Mouse (Mus musculus) gastrocnemius, adult 8-10 months (tissue): ENCODE results near the gene Iqcj. TPM values are rescaled to one million over a fixed set of nuclear protein-coding genes. Genes with fewer than 3 reads are reported as not detected.
A peak's percentile ranks its signal among the peaks of the same experiment; 100 is the strongest.

Source experiments
- DNase-seq, 2 experiments: peaks; one replicate each; pipeline ENCODE4 v3.0.0; 2022; ENCODE audit warnings: low spot score in 2 of 2
- total RNA-seq, 4 experiments: library from RNA; stranded (reverse); gene quantifications; 2 replicates each; pipeline ENCODE4 v1.2.4; 2022

Iqcj gene
- total RNA-seq, 4 experiments from 2014 or later: not detected

DNA sequence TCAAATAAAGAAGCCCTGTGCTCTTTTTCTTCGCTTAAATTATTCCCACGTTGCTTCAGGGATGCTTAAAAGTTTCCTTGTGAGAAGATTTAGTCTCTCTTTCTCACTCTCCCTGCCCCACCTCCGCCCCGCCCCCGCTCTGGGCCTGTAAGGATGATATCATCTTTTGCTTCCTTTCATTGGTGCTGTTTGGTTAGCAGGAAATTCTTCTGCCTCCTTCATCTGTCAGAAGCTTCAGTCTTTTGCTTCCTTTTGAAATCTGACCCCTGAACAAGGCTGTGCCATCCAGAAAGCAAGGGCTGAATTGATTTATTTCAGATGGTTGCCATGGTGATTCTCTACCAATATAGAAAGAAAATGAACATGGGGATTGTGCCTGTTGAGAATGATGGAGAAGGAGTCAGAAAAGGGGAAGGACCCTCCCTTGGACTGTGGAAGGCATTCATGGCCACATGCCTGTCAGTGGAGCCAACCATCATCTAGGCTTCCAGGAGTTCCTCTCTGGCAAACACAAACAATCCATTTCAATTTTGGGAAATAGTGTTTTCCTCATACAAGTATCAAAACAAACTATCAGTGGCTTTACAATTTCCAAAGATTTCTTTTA, 62.5 kb downstream of the Iqcj start:
- DNase-seq: no peak

DNA sequence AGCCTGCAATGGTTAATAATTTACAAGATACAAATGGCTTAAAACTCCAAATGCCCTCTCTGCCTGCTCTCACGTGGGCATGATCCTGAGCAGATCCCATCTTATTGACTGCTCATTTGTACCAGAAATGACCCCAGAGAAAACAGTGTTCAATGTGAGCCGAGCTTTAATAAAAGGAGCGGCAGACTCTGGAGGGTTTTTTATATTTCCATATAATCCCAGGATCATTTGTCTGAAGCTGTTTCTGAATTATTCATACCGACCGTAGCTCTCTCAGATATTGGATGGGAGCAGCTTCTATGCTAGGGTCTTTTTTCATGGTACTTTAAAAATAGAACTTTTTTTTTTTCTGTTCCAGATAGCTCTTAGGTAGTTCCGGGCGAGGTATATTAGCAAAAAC, 67.7 kb downstream of the Iqcj start:
- no peak for DNase-seq

DNA sequence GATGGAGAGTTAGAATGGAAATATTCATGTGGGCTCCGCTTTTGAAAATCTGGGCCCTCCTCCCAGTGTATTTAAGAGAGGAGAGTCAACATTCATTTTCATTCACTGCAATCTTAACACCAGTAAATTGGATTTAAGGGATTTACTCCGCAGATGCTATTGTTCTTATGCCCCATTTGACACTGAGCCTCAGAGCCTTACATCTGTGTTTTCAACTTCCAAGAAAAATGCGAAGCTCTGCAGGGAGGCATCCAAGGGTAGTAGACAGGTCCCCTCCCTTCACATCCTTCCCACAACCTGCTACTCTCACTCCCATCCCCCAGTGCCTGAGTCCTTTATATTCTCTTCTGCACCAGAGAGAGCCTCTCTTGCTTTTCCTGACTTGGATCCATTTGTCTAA, 68.1 kb downstream of the Iqcj start:
- no peak for DNase-seq

DNA sequence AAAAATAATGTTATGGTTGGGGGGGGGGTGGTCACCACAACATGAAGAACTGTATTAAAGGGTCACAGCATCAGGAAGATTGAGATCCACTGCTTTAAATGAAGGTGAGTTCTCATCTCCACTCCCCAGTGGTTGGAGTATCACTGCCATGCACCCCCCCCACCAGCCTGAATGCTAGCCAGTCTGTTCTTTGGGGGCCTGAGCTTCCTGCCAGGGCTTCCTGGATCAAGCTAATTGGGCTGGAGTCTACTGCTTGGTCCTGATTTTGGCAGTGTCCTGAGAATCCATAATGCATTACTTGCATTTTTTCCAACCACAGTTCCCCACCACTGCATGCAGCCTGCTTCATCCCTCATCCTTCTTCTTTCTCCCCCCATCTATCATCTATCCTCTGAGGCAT, 68.7 kb downstream of the Iqcj start:
- no peak for DNase-seq

DNA sequence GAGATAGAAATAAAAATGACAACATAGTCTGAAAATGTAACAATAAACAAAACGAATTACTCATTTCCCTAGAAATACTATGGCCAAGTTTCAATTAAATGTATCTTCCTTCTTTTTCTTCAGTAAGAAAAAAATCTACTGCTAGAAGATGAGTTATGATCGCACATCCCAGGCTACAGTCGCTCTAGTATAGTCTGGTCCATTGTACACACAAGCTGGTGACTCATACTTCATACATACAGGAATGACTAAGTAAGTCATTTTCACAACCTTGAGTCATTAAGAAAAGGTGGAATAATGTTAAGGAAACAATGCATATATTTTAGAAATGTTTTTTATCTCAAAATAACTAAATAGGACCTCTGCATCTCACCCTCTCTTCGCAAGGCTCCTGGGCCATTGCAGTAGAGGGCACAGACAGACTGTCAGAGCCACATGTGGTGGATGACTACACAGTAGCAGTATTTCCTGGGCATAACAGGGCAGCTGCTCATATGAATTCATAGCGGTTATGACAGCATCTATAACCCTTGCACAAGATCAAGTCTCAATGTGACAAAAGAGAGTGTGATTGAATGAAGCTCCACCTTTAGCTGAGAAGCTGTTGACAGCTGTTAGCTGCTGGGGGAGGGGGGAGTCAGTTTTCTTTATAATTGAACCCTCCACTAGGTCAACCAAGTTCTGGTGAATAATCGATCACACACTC, 70.1 kb downstream of the Iqcj start:
- DNase-seq: no peak

DNA sequence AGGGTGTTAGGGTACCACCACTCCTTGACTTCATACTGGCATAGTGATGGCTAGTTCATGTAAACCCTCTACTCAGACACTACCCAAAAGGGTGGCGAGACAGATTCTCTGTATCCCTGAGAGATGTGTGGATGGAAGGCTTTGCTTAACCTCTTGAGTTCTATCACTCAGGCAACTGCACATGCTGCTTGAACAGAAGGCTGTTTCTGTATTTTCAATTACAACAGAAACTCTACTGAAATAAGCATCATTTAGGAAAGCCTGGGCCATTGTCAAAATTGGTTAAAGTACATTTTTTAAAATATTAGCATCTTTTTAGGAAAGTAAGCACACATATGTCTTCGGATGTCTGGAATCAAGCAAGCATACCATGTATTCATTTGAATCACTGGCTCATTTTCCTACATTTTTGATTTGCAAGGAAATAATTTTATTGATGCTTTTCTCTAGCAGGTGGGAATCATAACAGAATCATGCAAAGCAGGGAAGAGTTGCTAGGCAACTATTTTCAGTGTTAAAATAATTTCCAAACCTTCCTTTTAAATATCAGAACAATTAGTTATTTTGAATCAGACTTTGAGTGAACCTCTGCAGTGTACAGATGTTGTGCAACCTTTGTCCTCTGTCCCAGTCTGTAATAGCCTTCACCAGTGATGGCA, 82.4 kb downstream of the Iqcj start:
- no peak for DNase-seq

DNA sequence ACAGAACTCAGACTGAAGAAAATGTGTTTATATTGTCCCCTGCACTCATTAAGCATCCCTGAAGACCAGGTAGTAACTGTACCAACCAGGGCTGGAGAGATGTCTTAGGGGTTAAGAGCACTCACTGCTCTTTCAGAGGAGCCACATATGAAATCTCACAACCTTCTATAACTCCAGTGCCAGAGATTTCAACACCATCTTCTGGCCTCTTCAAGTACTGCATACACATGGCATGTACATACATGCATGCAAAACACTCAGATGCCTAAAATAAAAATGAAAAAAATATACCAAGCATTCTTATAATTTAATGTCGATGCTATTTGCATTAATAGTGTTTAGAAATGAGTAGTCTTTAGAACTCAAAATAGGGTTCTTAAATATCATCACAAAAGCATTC, 88.0 kb downstream of the Iqcj start:
- no peak for DNase-seq

DNA sequence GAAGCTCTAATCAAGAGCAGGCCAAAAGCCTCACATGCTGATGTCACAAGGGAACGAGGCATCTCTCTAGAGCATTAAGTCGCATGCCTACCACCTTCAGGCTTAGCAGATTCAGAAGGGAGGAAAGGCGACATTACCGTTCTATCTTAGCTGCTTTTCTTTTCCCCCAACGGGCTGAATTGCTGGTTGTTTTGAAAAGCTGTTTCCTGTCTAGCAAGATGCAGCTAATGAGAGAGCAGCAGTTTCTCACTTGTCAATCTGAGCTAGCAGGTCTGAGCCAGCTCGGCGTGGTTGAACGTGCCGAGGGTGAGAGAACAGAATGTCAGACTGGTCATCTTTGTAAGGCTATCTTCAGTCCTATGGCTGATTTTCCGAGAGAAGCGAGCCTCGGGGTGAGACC, 91.3 kb downstream of the Iqcj start:
- DNase-seq: no peak

DNA sequence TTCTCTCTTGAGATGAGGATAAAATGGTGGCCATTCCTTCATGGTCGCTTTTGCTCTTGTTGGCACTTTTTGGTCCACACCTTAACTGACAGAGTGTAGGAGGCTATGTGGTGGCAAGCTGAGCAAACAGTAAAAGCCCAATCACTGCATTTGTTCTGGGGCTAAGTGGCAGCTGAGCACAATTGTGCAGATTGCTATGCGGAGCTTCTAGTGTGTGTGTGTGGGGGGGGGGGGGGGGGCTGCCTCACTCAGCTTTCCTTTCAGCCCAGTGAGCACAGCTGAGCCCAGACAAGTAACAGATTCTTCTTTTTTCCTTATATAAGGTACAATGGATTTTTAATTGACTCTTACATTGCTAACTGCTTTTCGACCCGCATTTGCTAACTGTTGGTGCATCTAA, 110.4 kb downstream of the Iqcj start:
- DNase-seq: no peak

DNA sequence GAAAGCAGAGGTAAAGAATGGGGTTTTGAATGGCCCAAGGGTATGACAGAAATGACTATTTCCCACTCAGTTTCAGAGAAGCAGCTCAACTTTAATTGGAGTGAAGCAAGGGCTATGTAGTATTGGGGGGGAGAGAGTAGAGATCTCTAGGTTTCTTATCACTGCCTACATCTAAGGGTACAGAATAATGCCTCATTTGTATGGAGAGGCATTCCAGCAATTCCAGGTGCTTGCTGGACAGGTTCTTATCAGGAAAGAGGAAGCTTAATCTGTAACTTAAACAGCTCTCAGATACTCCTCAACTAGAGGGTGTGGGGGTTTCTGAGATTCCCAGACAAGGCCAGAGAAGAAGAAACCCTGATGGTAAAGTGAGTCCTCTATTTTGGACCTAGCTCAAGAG, 120.3 kb downstream of the Iqcj start:
- no peak for DNase-seq

DNA sequence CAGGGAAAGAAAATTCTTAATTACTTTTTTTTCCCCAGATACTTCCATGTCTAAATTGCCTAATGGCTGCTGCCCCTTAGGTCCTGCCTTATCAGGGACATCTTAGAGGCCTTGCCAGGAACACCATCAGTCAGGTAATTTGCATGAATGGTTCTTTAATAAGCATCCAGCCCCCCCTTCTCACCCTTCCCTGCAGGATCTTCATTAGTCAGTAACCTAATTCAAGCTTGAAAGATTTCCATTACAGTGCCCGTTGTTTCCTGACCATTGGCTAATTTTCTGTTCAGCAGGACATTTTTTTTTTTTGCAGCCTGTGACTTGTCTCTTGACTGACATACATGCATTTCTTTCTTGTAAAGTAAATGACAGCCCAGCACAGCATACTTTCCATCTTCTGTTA, 123.8 kb downstream of the Iqcj start:
- no peak for DNase-seq

DNA sequence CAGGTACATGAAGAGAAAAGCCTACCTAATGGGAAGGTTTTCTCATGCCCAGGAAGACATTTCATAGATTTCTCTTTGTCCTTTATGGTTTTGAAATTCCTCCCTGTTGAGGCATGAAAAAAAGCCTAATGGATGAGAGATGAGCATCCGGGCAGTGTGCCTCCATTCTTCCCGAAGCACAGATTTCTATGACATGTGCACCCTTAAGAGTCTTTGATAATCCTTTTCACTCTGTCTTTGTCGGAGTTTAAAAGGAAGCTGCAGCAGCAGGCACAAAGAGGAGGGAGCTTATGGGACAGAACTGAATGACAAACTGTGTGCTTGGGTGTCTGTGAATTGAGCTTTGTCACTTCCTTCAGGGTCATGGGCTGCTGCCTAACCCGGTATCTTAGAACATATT, 127.4 kb downstream of the Iqcj start:
- no peak for DNase-seq

DNA sequence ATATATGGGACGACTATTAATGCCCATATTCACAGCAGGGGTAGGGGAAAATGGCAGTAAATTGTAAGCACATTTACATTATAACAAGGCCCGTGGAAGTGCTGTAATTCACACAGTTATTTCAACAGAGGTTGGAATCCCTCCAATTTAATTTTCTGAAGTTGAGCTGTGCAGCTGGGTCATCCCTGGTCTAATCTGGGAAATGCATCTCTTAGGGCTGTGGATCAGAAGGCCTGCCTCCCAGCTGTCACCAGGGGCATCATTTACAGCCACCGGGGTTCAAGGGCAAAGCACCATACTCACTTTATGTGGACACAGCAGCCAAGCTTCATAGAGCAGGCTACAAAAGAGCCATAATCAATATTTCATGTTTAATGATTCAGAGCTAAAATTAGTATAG, 144.1 kb downstream of the Iqcj start:
- DNase-seq: no peak

DNA sequence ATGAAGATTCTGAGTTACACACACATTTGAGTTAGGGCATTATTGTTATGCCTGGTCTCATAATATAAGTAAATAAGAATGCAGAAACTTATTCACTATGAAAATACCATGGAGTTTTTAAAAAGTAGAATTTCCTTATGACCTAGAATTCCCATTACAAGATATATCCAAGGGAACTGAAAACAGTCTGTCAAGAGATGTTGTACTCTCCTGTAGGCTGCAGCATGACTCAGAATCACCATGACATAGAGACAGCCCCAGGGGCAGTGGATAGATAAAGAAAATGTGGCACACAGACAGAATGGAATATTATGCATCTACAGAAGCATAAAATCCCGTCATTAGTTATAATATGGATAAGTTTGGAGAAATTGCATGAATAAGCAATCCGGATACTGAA, 150.9 kb downstream of the Iqcj start:
- no peak for DNase-seq

DNA sequence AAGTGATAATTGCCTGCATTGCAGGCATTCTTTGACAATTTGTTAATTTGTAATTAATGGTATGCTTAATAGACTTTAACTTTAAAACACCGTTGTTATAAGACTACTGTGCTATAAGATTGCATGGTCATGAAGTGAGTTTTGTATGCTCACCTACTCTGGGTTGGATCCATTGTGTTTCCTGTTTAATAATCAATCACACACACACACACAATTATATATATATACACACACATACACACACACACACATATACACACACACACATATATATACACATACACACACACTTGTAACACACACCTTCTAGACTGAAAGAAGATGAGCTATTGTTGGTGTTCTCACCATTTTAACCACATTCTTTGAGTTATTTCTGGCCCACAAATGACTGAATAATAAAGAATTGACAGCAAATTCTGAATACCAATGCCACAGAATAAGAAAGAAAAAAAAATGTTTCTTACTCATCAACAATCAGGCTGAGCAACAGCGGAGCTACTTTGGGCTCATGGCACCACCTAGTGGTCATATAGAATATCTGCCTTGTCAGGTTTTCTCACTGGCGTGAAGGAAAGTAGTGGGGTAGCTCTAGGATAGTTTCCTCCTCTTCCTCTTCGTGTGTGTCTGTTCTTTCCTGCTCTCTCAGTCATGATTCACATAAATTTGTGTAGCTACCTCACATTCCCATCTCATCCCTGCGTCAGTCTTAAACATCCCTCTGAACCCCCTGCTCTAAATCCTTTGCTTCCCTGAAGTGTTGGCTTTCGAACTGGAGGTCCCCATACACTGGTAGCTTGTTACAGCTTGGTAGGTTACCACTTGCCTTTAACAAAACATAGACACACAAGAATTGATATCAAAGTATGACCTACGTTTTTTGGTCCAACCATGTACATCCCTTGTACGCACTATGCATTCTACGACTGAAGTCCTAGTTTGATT, 153.7 kb downstream of the Iqcj start:
- DNase-seq: no peak

DNA sequence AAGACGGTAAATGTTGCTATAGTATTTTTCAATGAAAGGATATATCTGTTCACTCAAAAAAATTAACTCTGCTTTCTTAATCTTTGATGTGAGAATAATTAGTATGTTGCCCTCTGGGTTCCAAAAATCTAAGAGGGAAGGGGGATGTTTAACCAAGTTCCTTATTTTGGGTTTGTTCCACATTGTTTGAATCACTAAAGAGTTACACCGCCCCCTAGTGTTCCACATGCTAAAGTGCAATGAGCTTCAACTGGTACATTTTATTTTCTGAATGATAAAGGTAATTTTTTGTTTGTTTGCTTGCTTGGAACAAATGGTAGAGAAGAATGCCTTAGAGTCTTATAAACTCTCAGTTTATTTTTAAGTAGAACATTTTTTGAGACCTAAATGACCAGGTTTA, 161.5 kb downstream of the Iqcj start:
- no peak for DNase-seq

DNA sequence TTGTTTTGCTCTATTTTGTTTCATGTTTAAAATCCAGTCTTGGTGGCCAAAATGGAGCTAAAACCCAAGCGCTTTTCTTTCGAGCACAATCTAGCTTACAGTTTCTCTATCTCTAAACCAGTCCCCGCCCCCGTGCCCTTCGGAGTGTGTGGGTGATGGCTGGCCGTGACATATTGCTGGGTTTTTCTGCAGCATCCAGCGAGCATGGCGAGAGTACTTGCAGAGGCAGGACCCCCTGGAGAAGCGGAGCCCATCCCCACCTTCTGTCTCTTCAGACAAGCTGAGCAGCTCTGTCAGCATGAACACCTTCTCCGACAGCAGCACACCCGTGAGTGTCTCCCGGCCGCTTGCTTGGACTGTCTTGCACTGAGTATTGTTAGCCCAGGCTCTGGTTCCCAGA, 163.1 kb downstream of the Iqcj start:
- no peak for DNase-seq

DNA sequence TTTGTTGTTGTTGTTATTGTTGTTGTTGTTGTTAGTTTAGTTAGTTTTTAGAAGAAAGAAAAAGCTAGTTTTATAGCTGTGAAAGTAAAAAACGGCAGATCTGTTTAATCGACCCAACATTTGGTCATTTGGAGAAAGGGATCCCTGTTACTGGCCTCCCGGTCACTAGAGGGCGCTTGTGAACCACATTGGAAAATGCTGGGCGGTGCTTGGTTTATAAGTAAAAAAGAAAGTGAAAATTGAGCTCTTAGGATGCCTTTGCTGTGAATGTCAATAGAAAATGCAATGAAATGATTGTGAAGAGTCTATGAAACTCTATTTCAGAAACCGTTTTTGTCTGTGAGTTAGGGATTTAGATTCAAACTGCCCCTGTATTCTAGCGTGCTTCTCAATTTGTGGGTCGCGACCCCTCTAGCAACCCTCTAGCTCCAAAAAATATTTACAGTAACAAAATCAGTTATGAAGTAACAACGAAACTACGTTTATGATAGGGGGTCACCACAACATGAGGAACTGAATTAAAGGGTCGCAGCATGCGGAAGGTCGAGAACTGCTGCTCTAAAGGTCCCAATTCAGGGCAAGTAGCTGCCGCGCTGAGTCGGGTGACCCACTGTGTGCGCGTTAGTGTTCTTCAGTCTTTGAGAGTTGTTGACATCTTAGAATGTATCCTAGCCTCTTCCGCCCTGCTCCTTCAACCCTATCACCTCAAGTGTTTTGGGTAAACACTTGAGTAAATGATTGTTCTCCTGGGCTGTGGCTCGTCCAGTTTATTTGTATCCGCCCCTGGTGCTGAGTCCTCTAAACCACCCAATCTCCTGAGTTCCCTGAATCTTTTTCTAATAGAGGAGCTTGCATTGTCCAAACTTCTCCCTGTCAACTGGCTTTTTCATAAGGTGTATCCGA, 164.6 kb downstream of the Iqcj start:
- DNase-seq: peak; percentile 22 to 27

DNA sequence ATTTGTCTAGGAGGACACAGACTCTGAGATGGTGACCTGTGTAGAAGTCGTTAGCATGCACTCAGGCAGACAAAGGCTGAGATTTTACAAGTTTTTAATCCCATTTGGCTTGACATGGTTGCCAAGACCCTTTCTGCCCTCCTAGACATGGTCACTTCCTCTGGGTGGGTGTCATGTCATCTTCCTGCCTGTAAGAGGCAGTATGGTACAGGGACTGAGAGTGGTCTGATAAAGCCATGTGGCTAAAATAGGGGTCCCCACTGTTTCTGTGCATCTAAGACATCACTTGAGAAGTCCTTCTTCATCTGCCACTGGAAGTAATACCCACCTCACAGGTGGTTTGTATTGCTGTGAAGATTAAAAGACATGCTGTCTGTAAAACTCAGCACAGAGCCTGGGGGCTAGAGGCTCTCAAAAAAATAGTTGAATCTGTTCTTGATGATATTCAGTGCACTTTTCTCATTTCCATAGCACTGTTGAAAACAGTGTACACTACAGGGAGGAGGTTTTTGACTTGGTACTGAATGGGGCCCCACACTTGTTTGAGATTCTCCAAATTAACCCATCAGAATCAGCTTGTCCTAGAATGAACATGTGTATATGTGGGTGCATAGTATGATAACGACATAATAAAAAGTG, 167.3 kb downstream of the Iqcj start:
- DNase-seq: no peak

DNA sequence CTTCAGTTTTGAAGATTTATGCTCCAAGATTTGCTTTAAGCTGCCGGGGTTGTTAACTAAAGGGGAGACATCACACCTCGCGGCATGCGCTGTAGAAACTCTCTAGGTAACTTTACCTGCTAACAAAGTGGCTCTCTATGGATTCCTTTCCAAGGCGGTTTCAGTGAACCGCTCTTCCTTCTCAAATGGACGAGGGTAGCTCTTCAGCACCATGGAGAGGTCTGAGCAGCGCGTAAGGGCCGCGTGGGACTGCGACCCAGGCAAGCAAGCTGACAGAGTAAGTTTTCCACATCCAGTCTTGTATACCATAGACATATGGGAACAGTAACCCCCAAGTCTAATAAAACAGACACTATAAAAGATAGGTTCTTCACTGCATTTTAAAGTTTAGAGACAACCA, 172.7 kb downstream of the Iqcj start, which contains the start of gene Schip1:
Schip1 (plus strand) TSS at position 72 of the 400 bp plus-strand sequence.
- no peak for DNase-seq
